Mouse (Mus musculus): Measurements from ENCODE around the gene Slc30a10.

Gene Slc30a10

DNA sequence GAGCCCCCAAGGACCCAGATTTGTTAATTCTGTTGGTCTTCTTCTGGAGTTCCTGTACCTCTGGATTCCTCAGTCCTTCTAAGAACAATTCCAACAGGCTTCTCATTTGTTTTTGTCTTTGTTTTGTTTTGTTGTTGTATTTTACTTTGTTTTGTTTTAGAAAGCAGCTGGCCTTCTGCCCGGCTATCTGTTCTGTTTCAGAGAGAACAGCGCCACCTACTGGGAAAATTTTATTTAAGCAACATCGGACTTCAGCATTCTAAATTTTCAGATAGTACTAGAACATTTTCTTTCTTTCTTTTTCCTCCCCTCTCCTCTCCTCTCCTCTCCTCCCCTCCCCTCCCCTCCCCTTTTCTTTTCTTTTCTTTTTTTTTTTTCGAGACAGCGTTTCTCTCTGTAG is 62.9 kb downstream of the Slc30a10 start:
- peak; percentile 76 for DNase-seq (ENCODE audit: low read depth, low spot score)

All from c-Kit-negative CD71-positive TER-119-positive erythroid progenitor cells, embryonic 14.5 days (primary cell).